Comparison of ENCODE assay signal across 28 mouse cellular contexts in genomic region chr6:46166837-46167236, GRCm38 (mm10).
"Had no signal": no experiment of that assay in that cellular context is flagged by ENCODE, and none has a peak within 500 bp of the region (broad histone marks: within the 10 kb centered on the region; RNA-seq: fewer than 3 reads in every experiment).

No protein-coding gene starts in this region.

- H3K4me1 ChIP-seq: heart, embryonic 13.5 days; heart, embryonic 15.5 days; hindbrain, embryonic 10.5 days; hindbrain, embryonic 12.5 days; intestine, embryonic 15.5 days; limb, embryonic 13.5 days; limb, embryonic 15.5 days; liver, embryonic 12.5 days had no signal

- DNase-seq: gastrocnemius, postnatal 14 days; gastrocnemius, postnatal 36 days; heart, adult 11 months; heart, adult 2 months; heart, postnatal 14 days; heart, postnatal 36 days; kidney, adult 18-20 months; kidney, adult 8-10 months; kidney, postnatal 10 days; kidney, postnatal 25 days; kidney, postnatal 4 days; layer of hippocampus, adult 9-11 months; layer of hippocampus, postnatal 36 days; left cerebral cortex, postnatal 4 days had no signal

- H3K9me3 ChIP-seq: heart, embryonic 13.5 days; heart, embryonic 15.5 days; hindbrain, embryonic 10.5 days; hindbrain, embryonic 12.5 days; intestine, embryonic 15.5 days; limb, embryonic 13.5 days; limb, embryonic 15.5 days; liver, embryonic 12.5 days had no signal

- H3K9ac ChIP-seq: heart, embryonic 13.5 days; heart, embryonic 15.5 days; hindbrain, embryonic 12.5 days; hindbrain, embryonic 14.5 days; intestine, embryonic 15.5 days; limb, embryonic 13.5 days; limb, embryonic 15.5 days; liver, embryonic 12.5 days; liver, embryonic 14.5 days had no signal

- ATAC-seq: hindbrain, embryonic 16.5 days; inflammation-experienced regulatory T-cells, adult 6 months; intestine, embryonic 15.5 days; intestine, postnatal 0 days; liver, embryonic 12.5 days had no signal

- H3K4me2 ChIP-seq: heart, embryonic 11.5 days; heart, embryonic 13.5 days; heart, embryonic 15.5 days; hindbrain, embryonic 12.5 days; hindbrain, embryonic 14.5 days; intestine, embryonic 15.5 days; limb, embryonic 13.5 days; limb, embryonic 15.5 days; liver, embryonic 12.5 days had no signal

- H3K36me3 ChIP-seq: heart, embryonic 13.5 days; heart, embryonic 15.5 days; hindbrain, embryonic 10.5 days; hindbrain, embryonic 12.5 days; intestine, embryonic 15.5 days; limb, embryonic 13.5 days; limb, embryonic 15.5 days; liver, embryonic 12.5 days had no signal

- H3K27ac ChIP-seq: heart, adult 2 months; heart, embryonic 13.5 days; heart, embryonic 15.5 days; hindbrain, embryonic 10.5 days; hindbrain, embryonic 12.5 days; hindbrain, embryonic 14.5 days; intestine, embryonic 15.5 days; limb, embryonic 13.5 days; limb, embryonic 15.5 days; liver, embryonic 12.5 days; liver, embryonic 14.5 days had no signal

- H3K27me3 ChIP-seq: heart, embryonic 13.5 days; heart, embryonic 15.5 days; hindbrain, embryonic 12.5 days; intestine, embryonic 15.5 days; limb, embryonic 13.5 days; limb, embryonic 15.5 days; liver, embryonic 12.5 days had no signal

- H3K4me3 ChIP-seq: heart, adult 2 months; heart, embryonic 13.5 days; heart, embryonic 15.5 days; hindbrain, embryonic 10.5 days; hindbrain, embryonic 12.5 days; intestine, embryonic 15.5 days; limb, embryonic 13.5 days; limb, embryonic 15.5 days; liver, embryonic 12.5 days had no signal
